Mouse (Mus musculus) cerebellum, adult 11 months (tissue): ENCODE data around the gene Prr15l.

Source experiments
- DNase-seq: peaks from one replicate; pipeline ENCODE4 v3.0.0; 2022

The Prr15l gene

GRCm38 (mm10) chr11:96924861-96925260 is 3.0 kb upstream of the Prr15l start:
- no peak for DNase-seq

DNA sequence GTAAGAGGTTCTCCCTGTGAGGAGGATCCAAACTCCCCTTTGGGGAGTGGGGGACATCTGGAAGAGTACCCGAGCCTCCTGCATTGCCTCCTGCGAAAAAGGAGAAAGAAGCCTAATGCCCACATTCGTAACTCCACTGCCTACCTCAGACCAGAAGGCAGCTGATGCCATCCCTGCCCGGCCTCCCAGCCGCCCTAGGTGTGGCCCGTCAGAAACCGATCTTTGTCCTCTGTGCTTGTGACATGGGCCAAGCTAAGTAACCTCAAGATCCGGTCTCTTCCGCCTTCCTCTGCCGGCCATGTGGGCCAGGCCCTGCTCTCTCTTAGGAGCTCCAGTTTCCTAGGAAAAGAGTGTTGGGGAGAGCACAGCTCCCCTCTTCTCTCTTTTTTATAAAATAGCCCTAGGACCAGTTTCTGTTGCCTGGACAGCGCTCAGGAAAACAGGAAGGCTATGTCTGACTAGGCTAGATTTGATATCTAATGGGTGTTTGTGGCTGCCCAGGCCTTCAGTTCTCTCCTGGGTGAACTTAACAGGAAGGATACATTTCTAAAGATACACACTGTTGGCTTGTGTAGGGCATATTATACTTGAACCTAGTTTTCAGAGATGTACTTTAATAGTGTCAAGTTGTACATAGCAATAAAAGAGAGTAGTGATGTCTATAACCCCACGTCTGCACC is 2.3 kb upstream of the Prr15l start:
- no peak for DNase-seq

DNA sequence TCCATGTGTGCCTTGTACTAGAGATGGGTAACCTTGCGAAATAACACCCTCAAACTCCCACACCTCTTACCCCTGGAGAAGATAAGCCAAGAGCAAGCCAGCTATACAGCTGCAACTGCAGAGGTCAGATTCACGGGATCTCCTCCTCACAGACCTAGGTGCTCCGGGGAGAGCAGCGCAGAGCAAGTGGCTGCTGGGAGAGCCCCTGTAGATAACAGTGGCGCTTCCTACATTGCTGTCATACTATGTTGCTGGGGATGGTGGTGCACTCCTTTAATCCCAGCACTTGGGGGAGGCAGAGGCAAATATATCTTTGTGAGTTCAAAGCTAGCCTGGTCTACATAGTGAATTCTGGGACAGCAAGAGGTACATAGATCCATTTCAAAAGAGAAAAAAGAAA is 1.3 kb upstream of the Prr15l start:
- no peak for DNase-seq

DNA sequence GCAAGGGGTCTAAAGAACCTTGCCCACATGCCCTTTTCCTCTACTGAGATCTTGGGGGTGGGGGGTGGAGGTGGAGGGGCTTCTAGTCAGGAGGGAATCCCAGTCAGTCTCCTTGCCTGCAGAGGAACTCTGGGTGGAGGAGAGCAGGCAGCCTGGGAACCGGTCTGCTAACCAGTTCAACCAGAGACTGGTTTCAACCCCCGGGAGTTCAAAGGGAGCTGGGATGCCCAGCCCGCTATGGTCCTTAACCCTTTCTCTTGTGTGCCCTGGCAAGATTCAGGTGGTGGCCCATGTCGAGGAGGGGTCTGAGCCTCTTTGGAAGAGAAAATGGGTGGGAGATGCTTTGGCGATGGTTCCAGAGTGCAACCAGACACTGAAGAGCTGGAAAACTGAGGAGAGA is 787 bp downstream of the Prr15l start:
- DNase-seq, result no peak

DNA sequence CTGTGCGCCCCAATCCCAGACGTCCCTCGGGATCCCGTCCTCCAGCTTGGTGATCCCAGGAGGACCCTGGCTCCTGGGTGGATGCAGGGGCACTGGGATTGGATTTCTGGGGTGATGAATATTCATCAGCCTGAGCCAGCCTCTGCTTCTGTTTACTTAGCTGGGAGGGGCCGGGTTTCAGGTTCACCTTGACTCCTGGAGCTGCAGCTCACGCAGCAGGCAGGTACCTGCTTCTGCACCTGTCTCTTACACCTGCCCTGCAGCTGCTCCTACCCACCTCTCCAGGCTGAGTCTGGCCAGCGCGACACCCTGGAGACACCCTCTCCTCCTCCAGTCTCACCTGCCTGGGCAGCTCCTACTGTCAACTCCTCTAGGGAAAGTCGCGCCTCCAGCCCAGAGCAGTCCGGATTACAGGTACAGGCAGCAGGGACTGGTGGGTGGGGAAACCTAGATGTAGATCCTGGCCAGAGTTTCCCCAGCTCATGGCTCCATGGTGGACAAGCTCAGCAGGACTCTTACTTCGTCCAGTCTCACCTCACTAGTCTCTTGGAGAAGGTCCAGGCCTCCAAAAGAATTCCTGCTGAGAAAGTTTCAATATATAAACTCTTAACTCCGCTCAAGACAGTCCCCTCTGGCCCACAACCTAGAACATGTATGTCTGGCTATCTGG is 1.3 kb downstream of the Prr15l start:
- DNase-seq, result no peak

DNA sequence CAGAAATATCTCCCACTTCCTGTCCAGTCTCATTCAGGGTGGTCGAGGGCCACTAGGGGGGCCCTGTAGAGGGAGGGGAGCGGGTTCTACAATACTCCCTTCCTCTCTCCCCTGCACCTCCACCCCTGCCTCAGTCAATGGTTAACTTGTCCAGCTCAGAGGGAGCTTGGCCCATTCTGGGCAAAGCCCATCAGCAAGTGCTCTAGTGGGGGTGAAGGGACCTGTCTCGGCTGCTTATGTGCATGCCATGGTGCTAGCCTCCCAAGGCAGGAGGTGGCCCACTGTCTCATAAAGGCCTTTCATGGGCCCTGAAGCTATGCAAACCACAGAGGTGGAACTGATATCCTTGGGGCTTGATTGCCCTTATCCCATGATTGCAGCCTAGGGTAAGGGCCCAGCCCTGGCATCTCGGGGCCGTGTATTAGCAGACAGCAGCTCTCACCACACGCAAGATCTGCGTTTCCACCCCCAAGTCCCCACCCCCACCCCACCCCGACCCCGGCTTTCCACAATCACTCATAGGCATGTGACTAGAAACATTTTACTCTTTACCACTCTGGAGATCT is 1.9 kb downstream of the Prr15l start:
- DNase-seq, result no peak

GRCm38 (mm10) chr11:96931327-96932062 is 3.6 kb downstream of the Prr15l start:
- DNase-seq, result no peak

DNA sequence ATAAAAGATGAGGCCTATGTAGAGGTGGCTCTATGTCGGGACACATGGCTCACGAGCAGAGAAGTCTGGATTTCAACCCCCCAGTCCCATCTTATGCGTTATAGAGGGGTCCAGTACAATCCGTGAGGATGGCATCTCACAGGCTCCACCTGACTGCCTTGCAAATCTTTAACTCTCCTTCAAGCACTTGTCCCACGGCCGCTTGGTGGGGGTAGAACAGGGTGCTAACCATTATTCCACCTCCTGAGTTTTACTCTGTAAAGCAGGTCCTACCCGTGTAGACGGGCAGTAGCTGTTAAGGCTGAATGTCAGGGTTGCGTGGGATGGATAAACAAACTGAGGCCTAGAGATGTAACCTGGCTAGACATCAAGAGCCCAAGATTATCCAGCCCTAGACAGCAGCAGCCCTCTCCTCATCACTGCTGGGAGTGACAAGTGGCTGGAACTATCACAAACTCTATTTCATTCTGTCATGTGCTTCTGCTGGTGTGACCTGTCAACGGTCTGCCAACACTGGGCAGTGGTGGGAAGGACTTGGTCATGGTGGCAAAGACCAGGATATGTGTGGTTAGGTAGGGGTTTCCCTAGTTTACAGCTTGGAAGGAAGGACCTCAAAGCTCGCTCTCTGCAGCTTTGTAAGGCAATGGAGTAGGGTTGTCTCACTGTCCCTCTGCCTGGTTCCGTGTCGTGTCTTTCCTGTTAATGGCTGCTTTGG is 5.8 kb downstream of the Prr15l start:
- DNase-seq, result no peak

- DNase-seq, result no peak
Measured at GRCm38 (mm10) chr11:96934921-96935356, 7.0 kb downstream of the Prr15l start.

DNA sequence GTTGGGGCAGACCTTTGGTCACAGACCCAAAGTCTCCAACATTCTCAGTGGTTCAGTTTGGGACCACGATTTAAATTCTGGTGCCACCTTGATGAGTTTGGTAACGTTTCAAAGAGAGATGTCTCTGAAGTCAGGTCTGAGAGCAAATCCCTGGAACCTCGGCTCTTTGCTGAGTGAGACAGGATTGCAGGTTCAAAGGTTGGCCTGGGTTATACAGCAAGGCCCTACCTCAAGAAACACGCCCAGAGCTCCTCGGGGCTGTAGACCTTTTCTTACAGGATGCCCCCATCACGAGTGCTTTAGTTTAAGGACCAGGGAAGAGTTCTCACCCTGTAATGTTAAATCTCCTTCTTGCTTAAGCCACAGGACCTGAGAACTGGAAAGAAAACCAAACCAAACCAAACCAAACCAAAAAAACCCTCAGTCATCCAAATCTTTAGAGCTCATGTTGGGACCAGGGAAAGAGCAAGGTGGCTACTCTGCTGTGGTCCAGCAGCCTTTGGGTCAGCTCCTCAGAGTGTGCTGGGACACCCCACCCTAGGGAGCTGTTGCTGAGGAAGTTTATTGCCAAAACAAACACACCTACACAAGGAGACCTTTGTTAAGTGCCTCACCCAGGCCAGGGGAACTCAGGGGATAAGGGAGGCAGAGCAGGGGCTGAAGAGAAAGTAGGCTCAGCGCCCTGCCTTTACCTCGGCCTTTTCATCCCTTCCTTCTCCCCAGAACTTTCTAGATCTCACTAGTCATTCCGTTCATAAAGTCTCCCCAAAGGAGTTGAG is 8.2 kb downstream of the Prr15l start:
- DNase-seq, result no peak

GRCm38 (mm10) chr11:96937549-96938425 is 9.9 kb downstream of the Prr15l start:
- no peak for DNase-seq

DNA sequence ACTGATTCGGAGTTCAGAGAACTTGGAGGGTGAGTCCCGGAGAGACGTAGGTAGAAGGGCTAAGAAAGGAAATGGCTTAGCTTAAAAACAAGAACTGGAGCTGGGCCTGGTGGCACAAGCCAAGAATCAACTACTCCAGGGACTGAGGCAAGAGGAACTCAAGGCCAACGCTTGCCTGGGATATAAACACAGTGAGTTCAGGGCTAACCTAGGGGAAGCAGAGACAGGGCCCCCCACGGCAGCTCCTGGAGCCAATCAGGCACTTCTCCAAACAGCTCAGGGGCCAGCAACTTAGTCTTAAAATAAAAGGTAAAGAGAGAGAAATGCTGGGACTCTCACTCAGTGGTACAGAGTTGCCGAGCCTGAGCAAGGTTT is 10.5 kb downstream of the Prr15l start:
- no peak for DNase-seq

GRCm38 (mm10) chr11:96940578-96941465 is 12.9 kb downstream of the Prr15l start:
- no peak for DNase-seq

- no peak for DNase-seq
Measured at GRCm38 (mm10) chr11:96941989-96942590, 14.2 kb downstream of the Prr15l start.

GRCm38 (mm10) chr11:96943746-96944304 is 15.9 kb downstream of the Prr15l start, which contains the start of gene Pnpo:
Gene Pnpo (minus strand): TSS chr11:96943986.
- peak; percentile 87 for DNase-seq

GRCm38 (mm10) chr11:96944844-96945580 is 17.1 kb downstream of the Prr15l start:
- no peak for DNase-seq

DNA sequence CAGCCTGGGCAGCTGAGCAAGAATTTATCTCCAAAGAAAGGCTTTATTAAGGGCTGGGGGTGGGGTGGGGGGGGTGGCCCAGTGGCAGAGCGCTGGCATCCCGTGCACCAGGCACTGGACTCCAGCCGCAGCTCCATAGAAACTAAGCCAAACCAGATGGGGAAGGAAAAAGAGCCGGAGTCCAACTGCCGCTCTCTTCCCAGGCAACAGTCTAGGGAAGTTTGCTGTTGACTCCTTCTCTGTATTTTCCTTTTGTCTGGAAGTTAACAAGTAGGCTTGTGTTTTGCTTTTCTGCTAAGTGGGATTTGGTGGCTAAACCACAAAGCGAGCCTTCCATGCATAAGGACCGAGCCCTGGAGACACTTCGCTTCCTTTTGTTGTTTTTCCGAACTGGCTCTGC is 18.6 kb downstream of the Prr15l start:
- DNase-seq, result no peak

DNA sequence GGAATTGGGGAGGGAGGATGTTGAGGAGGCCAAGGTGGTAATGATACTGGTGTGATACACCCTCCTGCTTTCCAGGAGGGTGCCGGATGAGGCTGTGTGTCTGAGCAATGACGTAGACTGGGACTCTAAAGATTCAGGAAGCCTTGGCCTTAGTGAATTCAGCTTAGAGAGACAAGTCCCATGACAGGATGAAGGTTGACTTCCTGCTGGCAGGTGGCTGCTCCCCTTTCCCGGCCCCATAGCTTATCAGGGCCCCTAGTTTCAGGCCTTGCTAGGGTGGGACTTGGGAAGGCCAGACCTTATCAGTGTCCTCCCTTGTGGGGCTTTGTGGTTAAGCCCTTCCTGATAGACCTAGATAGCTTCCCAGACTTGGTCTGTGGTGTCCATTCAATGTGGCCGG is 19.9 kb downstream of the Prr15l start:
- no peak for DNase-seq

- no peak for DNase-seq
Measured at GRCm38 (mm10) chr11:96950767-96951166, 22.9 kb downstream of the Prr15l start.
